Mouse (Mus musculus): ENCODE data around the gene Nr4a3.

DNA sequence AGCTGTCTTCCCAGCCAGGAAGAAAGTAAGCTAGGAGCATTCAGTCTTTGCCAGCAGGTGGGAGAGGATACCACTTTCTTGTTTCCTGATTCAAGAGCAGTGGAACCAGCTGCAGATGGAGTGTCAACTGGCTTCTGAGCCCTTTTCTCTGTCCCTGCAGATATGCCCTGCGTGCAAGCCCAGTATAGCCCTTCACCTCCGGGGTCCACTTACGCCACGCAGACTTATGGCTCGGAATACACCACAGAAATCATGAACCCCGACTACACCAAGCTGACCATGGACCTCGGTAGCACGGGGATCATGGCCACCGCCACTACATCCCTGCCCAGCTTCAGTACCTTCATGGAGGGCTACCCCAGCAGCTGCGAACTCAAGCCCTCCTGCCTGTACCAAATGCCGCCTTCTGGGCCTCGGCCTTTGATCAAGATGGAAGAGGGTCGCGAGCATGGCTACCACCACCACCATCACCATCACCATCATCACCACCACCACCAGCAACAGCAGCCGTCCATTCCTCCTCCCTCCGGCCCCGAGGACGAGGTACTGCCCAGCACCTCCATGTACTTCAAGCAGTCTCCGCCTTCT is 6.2 kb downstream of the Nr4a3 start:
- TF ChIP-seq GATA1 (IDR thresholded peaks at IDR 0.05; ENCODE audit: borderline replicate concordance, low read length) (no peak), FLI1 (IDR thresholded peaks at IDR 0.05; ENCODE audit: low read length) (no peak)

All from megakaryocyte, embryonic 14.5 days (primary cell).